Mouse (Mus musculus) limb, embryonic 11.5 days (tissue): ENCODE measurements at regions not wholly inside any gene's neighbourhood (a gene's known extent, or its start where the extent isn't known, plus 50 kb on each side); places are given as distances from the start of the nearest gene placed in this dataset.

ENCODE experiments used
- ATAC-seq: fragments of 200-750 bp; cut with Nextera tagmentation; 2 replicates; pipeline ENCODE4 v1.8.0; 2017; ENCODE audit warnings: low read depth; ENCODE audit not compliant: insufficient number of reproducible peaks, low FRiP score, low TSS enrichment
- DNase-seq: peaks from one replicate; pipeline ENCODE4 v3.0.0-alpha.2; 2015; ENCODE audit warnings: low spot score
- H3K27ac ChIP-seq: fragments of 300-500 bp; sonication (generic); replicated peaks from 2 replicates; pipeline ENCODE4 v1.5.1; 2014; ENCODE audit warnings: low read depth, mild to moderate bottlenecking, low read length
- H3K27me3 ChIP-seq: fragments of 300-500 bp; sonication (generic); 2 replicates; pipeline ENCODE4 v1.6.1; 2014; ENCODE audit warnings: mild to moderate bottlenecking, low read length, mixed read lengths; ENCODE audit not compliant: control insufficient read depth, insufficient read depth
- H3K36me3 ChIP-seq: fragments of 300-500 bp; sonication (generic); 2 replicates; pipeline ENCODE4 v1.6.1; 2014; ENCODE audit warnings: mild to moderate bottlenecking, low read length, moderate library complexity, mixed read lengths; ENCODE audit not compliant: control insufficient read depth, insufficient read depth
- H3K4me1 ChIP-seq: fragments of 300-500 bp; sonication (generic); 2 replicates; pipeline ENCODE4 v1.6.1; 2014; ENCODE audit warnings: low read length, mixed read lengths; ENCODE audit not compliant: control insufficient read depth, insufficient read depth
- H3K4me2 ChIP-seq: fragments of 300-500 bp; sonication (generic); 2 replicates; pipeline ENCODE4 v1.6.1; 2014; ENCODE audit warnings: low read depth, mild to moderate bottlenecking, moderate library complexity; ENCODE audit not compliant: severe bottlenecking
- H3K4me3 ChIP-seq: fragments of 300-500 bp; sonication (generic); 2 replicates; pipeline ENCODE4 v1.5.1; 2014; ENCODE audit warnings: low read depth, low read length
- H3K9ac ChIP-seq: fragments of 300-500 bp; sonication (generic); 2 replicates; pipeline ENCODE4 v1.6.1; 2014; ENCODE audit warnings: mild to moderate bottlenecking, low read length
- H3K9me3 ChIP-seq: fragments of 300-500 bp; sonication (generic); 2 replicates; pipeline ENCODE4 v1.6.1; 2016; ENCODE audit warnings: low read length; ENCODE audit not compliant: control insufficient read depth
- WGBS: fragments of 180-500 bp; shearing (Covaris S2); extraction: QIAGEN DNeasy Blood & Tissue Kit; methylation state at CpG from one replicate; pipeline ENCODE4 v1.1.7; 2014; 5-methylcytosine and 5-hydroxymethylcytosine counted together

GRCm38 (mm10) chr5:97330074-97330473 is 62.1 kb downstream of the Naa11 start:
- no peak for ATAC-seq

DNA sequence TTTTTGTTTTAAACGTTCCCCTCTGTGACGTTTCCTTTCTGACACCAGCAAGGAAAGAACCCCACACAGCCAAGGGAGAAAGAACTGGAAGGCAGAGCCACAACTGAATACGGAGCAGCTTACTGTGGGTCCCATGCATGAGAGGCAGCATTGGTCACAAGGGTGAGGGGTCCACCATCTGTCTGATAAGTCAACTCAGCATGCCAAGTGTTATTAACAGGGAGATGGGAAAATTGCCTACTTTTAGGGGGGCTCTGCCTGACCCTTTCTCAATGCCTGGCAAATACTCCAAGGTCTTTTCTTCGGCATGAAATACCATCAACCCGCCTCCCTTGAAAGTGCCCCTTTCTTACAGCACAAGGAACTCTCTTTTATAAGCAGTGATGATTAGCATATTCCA is 66.3 kb downstream of the Naa11 start:
- no peak overlapping the region for H3K9ac ChIP-seq
- H3K27ac ChIP-seq = no peak overlapping the region
- no peak overlapping the region for H3K4me3 ChIP-seq
- 86% methylated on average over 5 of the region's 5 CpGs for WGBS
- no peaks in the 10 kb centered on the region for H3K4me1 ChIP-seq
- ATAC-seq (no peak), DNase-seq (no peak)
- H3K4me2 ChIP-seq = no peak overlapping the region
- no peaks in the 10 kb centered on the region for H3K9me3 ChIP-seq
- no peaks in the 10 kb centered on the region for H3K36me3 ChIP-seq
- H3K27me3 ChIP-seq = no peaks in the 10 kb centered on the region

More at GRCm38 (mm10) chr5:97330074-97330473, 62.1 kb downstream of the Naa11 start:
- DNase-seq = no peak
- Histone ChIP-seq H3K27me3 (no peaks in the 10 kb centered on the region), H3K36me3 (no peaks in the 10 kb centered on the region), H3K9ac (no peak overlapping the region), H3K4me2 (no peak overlapping the region), H3K4me3 (no peak overlapping the region), H3K4me1 (no peaks in the 10 kb centered on the region), H3K9me3 (no peaks in the 10 kb centered on the region), H3K27ac (no peak overlapping the region)
- WGBS = 33% methylated on average over 1 of the region's 1 CpGs

- H3K36me3 ChIP-seq = no peaks in the 10 kb centered on the region
- H3K4me3 ChIP-seq = no peak overlapping the region
- ATAC-seq (no peak), DNase-seq (no peak)
- H3K27ac ChIP-seq = no peak overlapping the region
- no peaks in the 10 kb centered on the region for H3K9me3 ChIP-seq
- H3K27me3 ChIP-seq = no peaks in the 10 kb centered on the region
- 61% methylated on average over 3 of the region's 3 CpGs for WGBS
- H3K4me2 ChIP-seq = no peak overlapping the region
- H3K4me1 ChIP-seq = no peaks in the 10 kb centered on the region
- H3K9ac ChIP-seq = no peak overlapping the region
Measured at GRCm38 (mm10) chr5:97323873-97324272, 68.3 kb downstream of the Naa11 start.

- ATAC-seq = no peak
- Histone ChIP-seq H3K27ac (no peak overlapping the region), H3K9ac (no peak overlapping the region), H3K4me3 (no peak overlapping the region), H3K4me1 (no peaks in the 10 kb centered on the region), H3K4me2 (no peak overlapping the region), H3K27me3 (no peaks in the 10 kb centered on the region), H3K9me3 (no peaks in the 10 kb centered on the region), H3K36me3 (no peaks in the 10 kb centered on the region)
- no peak for DNase-seq
- WGBS = 88% methylated on average over 2 of the region's 2 CpGs
Measured at GRCm38 (mm10) chr5:97319816-97320487, 72.2 kb downstream of the Naa11 start.

DNA sequence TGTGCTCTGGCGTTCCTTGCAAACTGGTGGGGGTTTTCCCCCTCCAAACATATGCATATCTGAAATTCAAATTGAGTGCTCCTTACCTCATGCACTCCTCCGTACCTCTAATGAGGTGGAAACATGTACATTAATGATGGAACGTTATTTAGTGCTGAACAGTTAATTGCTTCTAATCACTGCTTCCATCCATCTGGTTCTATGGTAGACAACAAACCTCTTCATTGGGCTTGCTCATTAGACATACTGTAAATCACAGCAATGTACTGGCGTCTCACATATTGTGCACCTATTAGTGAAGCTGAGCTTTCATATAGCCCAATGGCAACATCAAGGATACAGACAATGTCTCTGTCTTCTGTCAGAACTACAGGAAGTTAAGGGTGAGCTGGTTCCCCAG is 85.3 kb downstream of the Naa11 start:
- H3K9me3 ChIP-seq = no peaks in the 10 kb centered on the region
- no peaks in the 10 kb centered on the region for H3K27me3 ChIP-seq
- H3K4me1 ChIP-seq = no peaks in the 10 kb centered on the region
- 76% methylated on average over 4 of the region's 4 CpGs for WGBS
- ATAC-seq (no peak), DNase-seq (no peak)
- H3K4me3 ChIP-seq = no peak overlapping the region
- H3K9ac ChIP-seq = no peak overlapping the region
- no peak overlapping the region for H3K27ac ChIP-seq
- H3K4me2 ChIP-seq = no peak overlapping the region
- H3K36me3 ChIP-seq = no peaks in the 10 kb centered on the region

- ATAC-seq = no peak
- Histone ChIP-seq H3K9ac (no peak overlapping the region), H3K4me3 (no peak overlapping the region), H3K27ac (no peak overlapping the region), H3K36me3 (no peaks in the 10 kb centered on the region), H3K4me1 (no peaks in the 10 kb centered on the region), H3K9me3 (no peaks in the 10 kb centered on the region), H3K27me3 (no peaks in the 10 kb centered on the region), H3K4me2 (no peak overlapping the region)
- DNase-seq = no peak
- 88% methylated on average over 4 of the region's 4 CpGs for WGBS
Measured at GRCm38 (mm10) chr5:97304921-97305320, 87.3 kb downstream of the Naa11 start.

- Histone ChIP-seq H3K4me1 (no peaks in the 10 kb centered on the region), H3K36me3 (no peaks in the 10 kb centered on the region), H3K27me3 (no peaks in the 10 kb centered on the region), H3K9me3 (no peaks in the 10 kb centered on the region), H3K27ac (no peak overlapping the region), H3K4me2 (no peak overlapping the region), H3K4me3 (no peak overlapping the region), H3K9ac (no peak overlapping the region)
- DNase-seq = no peak
- no peak for ATAC-seq
- WGBS = 75% methylated on average over 4 of the region's 4 CpGs
Measured at GRCm38 (mm10) chr5:97301621-97302020, 90.6 kb downstream of the Naa11 start.

GRCm38 (mm10) chr5:97300861-97301260 is 91.3 kb downstream of the Naa11 start:
- WGBS = 61% methylated on average over 5 of the region's 5 CpGs
- H3K4me3 ChIP-seq = no peak overlapping the region
- H3K9ac ChIP-seq = no peak overlapping the region
- no peak overlapping the region for H3K27ac ChIP-seq
- H3K4me1 ChIP-seq = no peaks in the 10 kb centered on the region
- no peak for ATAC-seq
- H3K27me3 ChIP-seq = no peaks in the 10 kb centered on the region
- H3K4me2 ChIP-seq = no peak overlapping the region
- no peaks in the 10 kb centered on the region for H3K9me3 ChIP-seq
- DNase-seq = no peak
- no peaks in the 10 kb centered on the region for H3K36me3 ChIP-seq
